Comparison of ENCODE assay signal across 28 mouse cellular contexts in genomic region chr6:120769972-120770371, GRCm38 (mm10).
"Had no signal": no experiment of that assay in that cellular context is flagged by ENCODE, and none has a peak within 500 bp of the region (broad histone marks: within the 10 kb centered on the region; RNA-seq: fewer than 3 reads in every experiment).

No protein-coding gene starts in this region.

- H3K4me2 ChIP-seq: embryonic facial prominence, embryonic 12.5 days; embryonic facial prominence, embryonic 13.5 days; embryonic facial prominence, embryonic 15.5 days; forebrain, embryonic 12.5 days; forebrain, embryonic 13.5 days; forebrain, embryonic 15.5 days had no signal

- ATAC-seq: forebrain, embryonic 13.5 days; forebrain, embryonic 14.5 days; forebrain, embryonic 15.5 days; forebrain, embryonic 16.5 days; forebrain, postnatal 0 days had no signal

- H3K4me3 ChIP-seq: embryonic facial prominence, embryonic 10.5 days; embryonic facial prominence, embryonic 12.5 days; embryonic facial prominence, embryonic 13.5 days; embryonic facial prominence, embryonic 15.5 days; erythroblast, embryonic 14.5 days; forebrain, embryonic 10.5 days; forebrain, embryonic 12.5 days; forebrain, embryonic 13.5 days; forebrain, embryonic 15.5 days; gastrocnemius, adult 2 months; heart, adult 2 months had no signal

- H3K9me3 ChIP-seq: embryonic facial prominence, embryonic 10.5 days; embryonic facial prominence, embryonic 12.5 days; embryonic facial prominence, embryonic 13.5 days; embryonic facial prominence, embryonic 15.5 days; forebrain, embryonic 10.5 days; forebrain, embryonic 12.5 days; forebrain, embryonic 13.5 days; forebrain, embryonic 15.5 days had no signal

- H3K36me3 ChIP-seq: embryonic facial prominence, embryonic 13.5 days had no signal

- H3K9ac ChIP-seq: embryonic facial prominence, embryonic 12.5 days; embryonic facial prominence, embryonic 13.5 days; embryonic facial prominence, embryonic 15.5 days; forebrain, embryonic 12.5 days; forebrain, embryonic 13.5 days; forebrain, embryonic 15.5 days; forebrain, postnatal 0 days had no signal

- H3K27ac ChIP-seq: embryonic facial prominence, embryonic 10.5 days; embryonic facial prominence, embryonic 12.5 days; embryonic facial prominence, embryonic 13.5 days; embryonic facial prominence, embryonic 15.5 days; forebrain, embryonic 10.5 days; forebrain, embryonic 12.5 days; forebrain, embryonic 13.5 days; forebrain, embryonic 15.5 days; gastrocnemius, adult 2 months; heart, adult 2 months had no signal

- DNase-seq: cerebellum, adult 8-10 months; cerebellum, adult 9-10 months; cerebellum, adult 9-11 months; cerebellum, postnatal 10 days; cerebellum, postnatal 14 days; cerebellum, postnatal 25 days; cerebellum, postnatal 36 days; embryo, embryonic 11 days; forebrain, postnatal 0 days; gastrocnemius, adult 2 months; gastrocnemius, postnatal 10 days; gastrocnemius, postnatal 14 days; gastrocnemius, postnatal 25 days; gastrocnemius, postnatal 36 days; heart, adult 11 months; heart, adult 18-20 months; heart, adult 2 months had no signal

- H3K4me1 ChIP-seq: embryonic facial prominence, embryonic 12.5 days; embryonic facial prominence, embryonic 13.5 days had no signal

- H3K27me3 ChIP-seq: embryonic facial prominence, embryonic 12.5 days; embryonic facial prominence, embryonic 13.5 days; embryonic facial prominence, embryonic 15.5 days; forebrain, embryonic 12.5 days; forebrain, embryonic 13.5 days; forebrain, embryonic 15.5 days had no signal
